Mouse (Mus musculus) left cerebral cortex, adult 11 months (tissue): ENCODE results near the gene Ptprs.

ENCODE experiments used
- DNase-seq: peaks from one replicate; pipeline ENCODE4 v3.0.0; 2022; ENCODE audit warnings: low spot score

Ptprs gene

GRCm38 (mm10) chr17:56490438-56491152, 14.3 kb upstream of the Ptprs start:
- no peak for DNase-seq

- DNase-seq: no peak
These were observed 11.7 kb upstream of the Ptprs start for GRCm38 (mm10) chr17:56488028-56488427.

- no peak for DNase-seq
These were observed 11.2 kb upstream of the Ptprs start for GRCm38 (mm10) chr17:56487441-56487888.

- no peak for DNase-seq
These were observed 9.6 kb upstream of the Ptprs start for GRCm38 (mm10) chr17:56485926-56486325.

- no peak for DNase-seq
These were observed 8.8 kb upstream of the Ptprs start for GRCm38 (mm10) chr17:56485118-56485517.

GRCm38 (mm10) chr17:56482671-56483070, 6.4 kb upstream of the Ptprs start:
- no peak for DNase-seq

- no peak for DNase-seq
These were observed 3.1 kb upstream of the Ptprs start for GRCm38 (mm10) chr17:56479358-56479757.

GRCm38 (mm10) chr17:56478191-56478611, 1.9 kb upstream of the Ptprs start:
- no peak for DNase-seq

- DNase-seq: no peak
These were observed 1.0 kb upstream of the Ptprs start for GRCm38 (mm10) chr17:56477191-56477818.

GRCm38 (mm10) chr17:56475584-56476401, 490 bp downstream of the Ptprs start:
- DNase-seq: no peak

GRCm38 (mm10) chr17:56474831-56475581, 1.3 kb downstream of the Ptprs start:
- no peak for DNase-seq

GRCm38 (mm10) chr17:56474311-56474830, 1.9 kb downstream of the Ptprs start:
- no peak for DNase-seq

GRCm38 (mm10) chr17:56473611-56473905, 2.7 kb downstream of the Ptprs start:
- no peak for DNase-seq

GRCm38 (mm10) chr17:56472733-56473610, 3.3 kb downstream of the Ptprs start:
- DNase-seq: no peak

GRCm38 (mm10) chr17:56472121-56472520, 4.2 kb downstream of the Ptprs start:
- DNase-seq: no peak

GRCm38 (mm10) chr17:56471136-56471535, 5.1 kb downstream of the Ptprs start:
- no peak for DNase-seq

GRCm38 (mm10) chr17:56470571-56470970, 5.7 kb downstream of the Ptprs start:
- DNase-seq: no peak

GRCm38 (mm10) chr17:56470001-56470436, 6.3 kb downstream of the Ptprs start:
- no peak for DNase-seq

- DNase-seq: no peak
These were observed 7.0 kb downstream of the Ptprs start for GRCm38 (mm10) chr17:56469275-56469674.

GRCm38 (mm10) chr17:56468870-56469269, 7.4 kb downstream of the Ptprs start:
- DNase-seq: no peak

- DNase-seq: no peak
These were observed 7.9 kb downstream of the Ptprs start for GRCm38 (mm10) chr17:56468380-56468779.
